Mouse (Mus musculus) ES-Bruce4 (cell line): ENCODE data around the gene Crmp1. TPM values are rescaled to one million over a fixed set of nuclear protein-coding genes. Genes with fewer than 3 reads are reported as not detected.

Experiments
- H3K27ac ChIP-seq: 2 replicates; pipeline ENCODE4 v1.5.1; 2012; ENCODE audit warnings: low read length, inconsistent platforms; ENCODE audit not compliant: insufficient read depth
- H3K27me3 ChIP-seq: 2 replicates; pipeline ENCODE4 v1.6.1; 2012; ENCODE audit warnings: mild to moderate bottlenecking, low read length, inconsistent platforms; ENCODE audit not compliant: control insufficient read depth, poor library complexity, insufficient read depth, severe bottlenecking
- H3K36me3 ChIP-seq: 2 replicates; pipeline ENCODE4 v1.6.1; 2012; ENCODE audit warnings: inconsistent platforms, mild to moderate bottlenecking, low read length, moderate library complexity; ENCODE audit not compliant: control insufficient read depth, poor library complexity, insufficient read depth, severe bottlenecking
- H3K4me1 ChIP-seq: one replicate; pipeline ENCODE4 v1.8.1; 2011; ENCODE audit warnings: low read length; ENCODE audit not compliant: control insufficient read depth, insufficient read depth
- H3K4me3 ChIP-seq: 2 replicates; pipeline ENCODE4 v1.5.1; 2011; ENCODE audit warnings: low read depth, mild to moderate bottlenecking, low read length
- H3K9ac ChIP-seq: 2 replicates; pipeline ENCODE4 v1.6.1; 2012; ENCODE audit warnings: low read depth, mild to moderate bottlenecking, inconsistent platforms; ENCODE audit not compliant: poor library complexity, severe bottlenecking
- H3K9me3 ChIP-seq: replicated peaks from 2 replicates; pipeline ENCODE4 v1.6.1; 2012; ENCODE audit warnings: mild to moderate bottlenecking, low read length, inconsistent platforms; ENCODE audit not compliant: control insufficient read depth, poor library complexity, insufficient read depth, severe bottlenecking
- CTCF ChIP-seq: IDR thresholded peaks from one replicate; pipeline ENCODE4 v1.8.1; 2011; ENCODE audit warnings: low read depth, low read length
- EP300 ChIP-seq: IDR thresholded peaks from 2 replicates; pipeline ENCODE4 v1.6.1; 2011; ENCODE audit warnings: low read depth, low read length; ENCODE audit not compliant: insufficient read depth
- POLR2A ChIP-seq: IDR thresholded peaks from one replicate; pipeline ENCODE4 v1.8.1; 2011; ENCODE audit warnings: low read length; ENCODE audit not compliant: insufficient read depth
- polyA plus RNA-seq: library from polyadenylated mRNA; stranded (reverse); fragments of >200 nt; gene quantifications from 2 replicates; pipeline ENCODE4 v1.2.4, GENCODE M21; 2011; ENCODE audit warnings: low read depth; ENCODE audit not compliant: missing spikeins, insufficient read depth, insufficient read length

Gene Crmp1
- polyA plus RNA-seq, 1 experiment: 17.4 TPM

- no peaks in the 10 kb centered on the region for H3K4me1 ChIP-seq
- no peak for TF ChIP-seq POLR2A
- TF ChIP-seq CTCF: no peak
- no peak for TF ChIP-seq EP300
- H3K9ac ChIP-seq: no peak overlapping the region
- no peak overlapping the region for H3K4me3 ChIP-seq
- H3K27ac ChIP-seq: no peak overlapping the region
- H3K9me3 ChIP-seq: no peaks in the 10 kb centered on the region
- H3K27me3 ChIP-seq: no peaks in the 10 kb centered on the region
- H3K36me3 ChIP-seq: no peaks in the 10 kb centered on the region
Measured at GRCm38 (mm10) chr5:37318715-37319114, 77.0 kb downstream of the Crmp1 start.

GRCm38 (mm10) chr5:37320174-37320573, 78.4 kb downstream of the Crmp1 start:
- Histone ChIP-seq H3K4me1 (no peaks in the 10 kb centered on the region), H3K9ac (no peak overlapping the region), H3K27me3 (no peaks in the 10 kb centered on the region), H3K36me3 (no peaks in the 10 kb centered on the region), H3K4me3 (no peak overlapping the region), H3K9me3 (no peaks in the 10 kb centered on the region), H3K27ac (no peak overlapping the region)
- TF ChIP-seq EP300 (no peak), POLR2A (no peak), CTCF (no peak)

DNA sequence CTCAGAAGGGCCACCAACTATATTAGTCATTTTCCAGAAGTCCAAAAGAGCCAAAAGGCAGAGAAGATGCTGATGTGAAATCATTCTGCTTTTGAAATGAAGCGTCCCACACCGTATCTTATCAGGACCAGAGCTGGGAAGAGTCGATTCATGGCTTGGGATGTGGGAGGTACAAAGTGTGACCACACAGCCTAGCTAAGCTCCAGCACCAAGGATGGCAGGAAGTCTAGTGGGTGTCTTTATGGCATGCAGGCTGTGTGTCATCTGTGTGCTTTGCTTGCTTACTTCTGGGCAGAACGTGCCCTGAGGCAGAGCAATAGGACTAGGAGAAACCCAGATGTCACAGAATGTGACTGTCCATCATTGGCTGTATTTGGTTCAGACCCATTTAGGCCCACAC, 79.0 kb downstream of the Crmp1 start:
- no peaks in the 10 kb centered on the region for H3K36me3 ChIP-seq
- no peak overlapping the region for H3K4me3 ChIP-seq
- H3K27me3 ChIP-seq: no peaks in the 10 kb centered on the region
- H3K27ac ChIP-seq: no peak overlapping the region
- TF ChIP-seq CTCF (no peak), POLR2A (no peak), EP300 (no peak)
- H3K9ac ChIP-seq: no peak overlapping the region
- H3K4me1 ChIP-seq: no peaks in the 10 kb centered on the region
- no peaks in the 10 kb centered on the region for H3K9me3 ChIP-seq

- H3K27me3 ChIP-seq: no peaks in the 10 kb centered on the region
- peaks cover 8% of the 10 kb centered on the region for H3K4me1 ChIP-seq
- no peak for TF ChIP-seq CTCF
- no peak for TF ChIP-seq EP300
- no peak for TF ChIP-seq POLR2A
- no peak overlapping the region for H3K9ac ChIP-seq
- no peaks in the 10 kb centered on the region for H3K9me3 ChIP-seq
- no peaks in the 10 kb centered on the region for H3K36me3 ChIP-seq
- H3K27ac ChIP-seq: no peak overlapping the region
- H3K4me3 ChIP-seq: no peak overlapping the region
Measured at GRCm38 (mm10) chr5:37326675-37327074, 84.9 kb downstream of the Crmp1 start.

- TF ChIP-seq EP300 (peak; percentile 82; the same call in 1 of the 2 replicates), POLR2A (no peak)
- Histone ChIP-seq H3K9ac (no peak overlapping the region), H3K36me3 (no peaks in the 10 kb centered on the region), H3K4me1 (peaks cover 8% of the 10 kb centered on the region), H3K4me3 (no peak overlapping the region), H3K27me3 (no peaks in the 10 kb centered on the region), H3K27ac (no peak overlapping the region), H3K9me3 (no peaks in the 10 kb centered on the region)
Measured at GRCm38 (mm10) chr5:37330449-37331132, 88.9 kb downstream of the Crmp1 start.

GRCm38 (mm10) chr5:37331133-37331505, 89.4 kb downstream of the Crmp1 start:
- Histone ChIP-seq H3K27me3 (no peaks in the 10 kb centered on the region), H3K27ac (no peak overlapping the region), H3K9me3 (no peaks in the 10 kb centered on the region), H3K36me3 (no peaks in the 10 kb centered on the region), H3K9ac (no peak overlapping the region), H3K4me3 (no peak overlapping the region), H3K4me1 (peaks cover 8% of the 10 kb centered on the region)
- TF ChIP-seq CTCF: no peak
- no peak for TF ChIP-seq EP300
- no peak for TF ChIP-seq POLR2A
